Mouse (Mus musculus) forebrain, embryonic 13.5 days (tissue): ENCODE results near the gene Trmt44. TPM values are rescaled to one million over a fixed set of nuclear protein-coding genes. Genes with fewer than 3 reads are reported as not detected.

Experiments used
- ATAC-seq: fragments of 200-750 bp; cut with Nextera tagmentation; 2 replicates; pipeline ENCODE4 v1.8.0; 2017
- H3K27ac ChIP-seq: fragments of 300-500 bp; sonication (generic); 2 replicates; pipeline ENCODE4 v1.5.1; 2015; ENCODE audit warnings: inconsistent platforms, mild to moderate bottlenecking, moderate library complexity
- H3K27me3 ChIP-seq: fragments of 300-500 bp; sonication (generic); 2 replicates; pipeline ENCODE4 v1.6.1; 2015; ENCODE audit warnings: mild to moderate bottlenecking, inconsistent platforms
- H3K36me3 ChIP-seq: fragments of 300-500 bp; sonication (generic); 2 replicates; pipeline ENCODE4 v1.6.1; 2015; ENCODE audit warnings: mild to moderate bottlenecking, inconsistent platforms; ENCODE audit not compliant: poor library complexity, severe bottlenecking
- H3K4me1 ChIP-seq: fragments of 300-500 bp; sonication (generic); 2 replicates; pipeline ENCODE4 v1.6.1; 2015; ENCODE audit warnings: inconsistent platforms
- H3K4me2 ChIP-seq: fragments of 300-500 bp; sonication (generic); 2 replicates; pipeline ENCODE4 v1.6.1; 2015; ENCODE audit warnings: inconsistent platforms, mild to moderate bottlenecking, moderate library complexity
- H3K4me3 ChIP-seq: fragments of 300-500 bp; sonication (generic); 2 replicates; pipeline ENCODE4 v1.5.1; 2015; ENCODE audit warnings: mild to moderate bottlenecking, inconsistent platforms
- H3K9ac ChIP-seq: fragments of 300-500 bp; sonication (generic); 2 replicates; pipeline ENCODE4 v1.6.1; 2015; ENCODE audit warnings: mild to moderate bottlenecking, inconsistent platforms
- H3K9me3 ChIP-seq: fragments of 300-500 bp; sonication (generic); replicated peaks from 2 replicates; pipeline ENCODE4 v1.6.1; 2016; ENCODE audit warnings: inconsistent platforms
- WGBS: fragments of 180-500 bp; shearing (Covaris S2); methylation state at CpG from one replicate; pipeline ENCODE4 v1.1.7; 2015; 5-methylcytosine and 5-hydroxymethylcytosine counted together
- polyA plus RNA-seq: library from polyadenylated mRNA; unstranded; fragments of >200 nt; fragmentation: Nextera tagmentation; extraction: Ambion mirVana; gene quantifications from 2 replicates; pipeline ENCODE4 v1.2.1, GENCODE M21; 2015

Trmt44 gene
- polyA plus RNA-seq, 1 experiment from 2014 or later: 7.3 TPM

- no peak overlapping the region for H3K4me2 ChIP-seq
- no peak overlapping the region for H3K9ac ChIP-seq
- H3K4me1 ChIP-seq: no peaks in the 10 kb centered on the region
- no peak for ATAC-seq
- peaks cover 94% of the 10 kb centered on the region for H3K36me3 ChIP-seq
- no peaks in the 10 kb centered on the region for H3K27me3 ChIP-seq
- H3K27ac ChIP-seq: no peak overlapping the region
- H3K4me3 ChIP-seq: no peak overlapping the region
- no peaks in the 10 kb centered on the region for H3K9me3 ChIP-seq
- 85% methylated on average over 8 of the region's 8 CpGs for WGBS
These were observed 15.4 kb downstream of the Trmt44 start for GRCm38 (mm10) chr5:35559447-35559846.

GRCm38 (mm10) chr5:35557946-35558621 is 16.8 kb downstream of the Trmt44 start:
- Histone ChIP-seq H3K4me1 (no peaks in the 10 kb centered on the region), H3K27me3 (no peaks in the 10 kb centered on the region), H3K4me2 (no peak overlapping the region), H3K9ac (no peak overlapping the region), H3K27ac (no peak overlapping the region), H3K9me3 (no peaks in the 10 kb centered on the region), H3K36me3 (peaks cover 88% of the 10 kb centered on the region), H3K4me3 (no peak overlapping the region)
- no peak for ATAC-seq
- WGBS: 67% methylated on average over 13 of the region's 13 CpGs

GRCm38 (mm10) chr5:35556393-35556792 is 18.5 kb downstream of the Trmt44 start:
- ATAC-seq: no peak

GRCm38 (mm10) chr5:35552838-35553539 is 21.9 kb downstream of the Trmt44 start:
- Histone ChIP-seq H3K4me3 (no peak overlapping the region), H3K9ac (no peak overlapping the region), H3K27ac (no peak overlapping the region), H3K4me1 (no peaks in the 10 kb centered on the region), H3K9me3 (no peaks in the 10 kb centered on the region), H3K4me2 (no peak overlapping the region), H3K36me3 (peaks cover 39% of the 10 kb centered on the region), H3K27me3 (no peaks in the 10 kb centered on the region)
- no peak for ATAC-seq
- WGBS: 90% methylated on average over 4 of the region's 4 CpGs

More at GRCm38 (mm10) chr5:35556393-35556792, 18.5 kb downstream of the Trmt44 start:
- H3K27ac ChIP-seq: no peak overlapping the region
- H3K9ac ChIP-seq: no peak overlapping the region
- no peaks in the 10 kb centered on the region for H3K27me3 ChIP-seq
- peaks cover 71% of the 10 kb centered on the region for H3K36me3 ChIP-seq
- H3K4me1 ChIP-seq: no peaks in the 10 kb centered on the region
- no peak overlapping the region for H3K4me2 ChIP-seq
- 90% methylated on average over 7 of the region's 7 CpGs for WGBS
- no peaks in the 10 kb centered on the region for H3K9me3 ChIP-seq
- no peak overlapping the region for H3K4me3 ChIP-seq

GRCm38 (mm10) chr5:35551855-35552837 is 22.7 kb downstream of the Trmt44 start:
- H3K9ac ChIP-seq: no peak overlapping the region
- H3K4me2 ChIP-seq: no peak overlapping the region
- no peak overlapping the region for H3K4me3 ChIP-seq
- ATAC-seq: no peak
- no peak overlapping the region for H3K27ac ChIP-seq
- no peaks in the 10 kb centered on the region for H3K9me3 ChIP-seq
- peaks cover 30% of the 10 kb centered on the region for H3K36me3 ChIP-seq
- 58% methylated on average over 7 of the region's 7 CpGs for WGBS
- H3K4me1 ChIP-seq: no peaks in the 10 kb centered on the region
- H3K27me3 ChIP-seq: no peaks in the 10 kb centered on the region

GRCm38 (mm10) chr5:35546127-35546526 is 28.7 kb downstream of the Trmt44 start:
- Histone ChIP-seq H3K9me3 (no peaks in the 10 kb centered on the region), H3K4me1 (no peaks in the 10 kb centered on the region), H3K27me3 (no peaks in the 10 kb centered on the region), H3K4me2 (no peak overlapping the region), H3K9ac (no peak overlapping the region), H3K36me3 (no peaks in the 10 kb centered on the region), H3K27ac (no peak overlapping the region), H3K4me3 (no peak overlapping the region)
- no peak for ATAC-seq

- Histone ChIP-seq H3K4me3 (no peak overlapping the region), H3K36me3 (no peaks in the 10 kb centered on the region), H3K27me3 (no peaks in the 10 kb centered on the region), H3K27ac (no peak overlapping the region), H3K9me3 (no peaks in the 10 kb centered on the region), H3K4me2 (no peak overlapping the region), H3K9ac (no peak overlapping the region), H3K4me1 (no peaks in the 10 kb centered on the region)
- WGBS: 78% methylated on average over 4 of the region's 4 CpGs
- no peak for ATAC-seq
These were observed 33.6 kb downstream of the Trmt44 start for GRCm38 (mm10) chr5:35541059-35541790.

- no peaks in the 10 kb centered on the region for H3K4me1 ChIP-seq
- H3K9me3 ChIP-seq: no peaks in the 10 kb centered on the region
- H3K4me3 ChIP-seq: no peak overlapping the region
- no peak overlapping the region for H3K27ac ChIP-seq
- 58% methylated on average over 5 of the region's 5 CpGs for WGBS
- no peak overlapping the region for H3K4me2 ChIP-seq
- H3K9ac ChIP-seq: no peak overlapping the region
- no peak for ATAC-seq
- no peaks in the 10 kb centered on the region for H3K27me3 ChIP-seq
- no peaks in the 10 kb centered on the region for H3K36me3 ChIP-seq
These were observed 34.3 kb downstream of the Trmt44 start for GRCm38 (mm10) chr5:35540555-35540954.

- Histone ChIP-seq H3K9ac (no peak overlapping the region), H3K4me2 (no peak overlapping the region), H3K4me1 (no peaks in the 10 kb centered on the region), H3K27me3 (no peaks in the 10 kb centered on the region), H3K36me3 (no peaks in the 10 kb centered on the region), H3K9me3 (no peaks in the 10 kb centered on the region), H3K4me3 (no peak overlapping the region), H3K27ac (no peak overlapping the region)
- ATAC-seq: no peak
- 44% methylated on average over 4 of the region's 4 CpGs for WGBS
These were observed 35.3 kb downstream of the Trmt44 start for GRCm38 (mm10) chr5:35539576-35539975.

- H3K4me1 ChIP-seq: no peaks in the 10 kb centered on the region
- no peaks in the 10 kb centered on the region for H3K9me3 ChIP-seq
- no peaks in the 10 kb centered on the region for H3K27me3 ChIP-seq
- ATAC-seq: no peak
- WGBS: 92% methylated on average over 3 of the region's 3 CpGs
- H3K9ac ChIP-seq: no peak overlapping the region
- H3K4me3 ChIP-seq: no peak overlapping the region
- H3K27ac ChIP-seq: no peak overlapping the region
- no peak overlapping the region for H3K4me2 ChIP-seq
- no peaks in the 10 kb centered on the region for H3K36me3 ChIP-seq
These were observed 36.8 kb downstream of the Trmt44 start for GRCm38 (mm10) chr5:35538022-35538421.

- H3K36me3 ChIP-seq: no peaks in the 10 kb centered on the region
- no peaks in the 10 kb centered on the region for H3K4me1 ChIP-seq
- no peak overlapping the region for H3K4me3 ChIP-seq
- no peak overlapping the region for H3K4me2 ChIP-seq
- WGBS: 68% methylated on average over 1 of the region's 1 CpGs
- H3K9me3 ChIP-seq: no peaks in the 10 kb centered on the region
- no peak overlapping the region for H3K9ac ChIP-seq
- H3K27me3 ChIP-seq: no peaks in the 10 kb centered on the region
- no peak for ATAC-seq
- H3K27ac ChIP-seq: no peak overlapping the region
These were observed 37.4 kb downstream of the Trmt44 start for GRCm38 (mm10) chr5:35537474-35537873.
